Mouse (Mus musculus) ES-E14 (cell line): Measurements from ENCODE around the gene Prr23a2.

ENCODE experiments used
- CHD2 ChIP-seq: IDR thresholded peaks from 2 replicates; pipeline ENCODE4 v1.6.1; 2014; ENCODE audit warnings: mild to moderate bottlenecking, low read depth, low read length, inconsistent platforms
- MAFK ChIP-seq: IDR thresholded peaks from 2 replicates; pipeline ENCODE4 v1.6.1; 2014; ENCODE audit warnings: mild to moderate bottlenecking, low read depth, low read length, inconsistent platforms; ENCODE audit not compliant: insufficient read depth

GRCm38 (mm10) chr9:98818971-98819370 lies 37.3 kb upstream of the Prr23a2 start:
- TF ChIP-seq MAFK: no peak
- TF ChIP-seq CHD2: no peak
